10 mouse cellular contexts compared by ENCODE assay signal in genomic region chr1:185754486-185755290, GRCm38 (mm10).
A peak's percentile ranks its signal among the peaks of the same experiment; 100 is the strongest.
DNase-seq lines count a peak whose midpoint lies in the region; ATAC-seq and TF ChIP-seq lines count a peak whose summit lies in the region.
"Had no signal": no experiment of that assay in that cellular context is flagged by ENCODE, and none has a peak within 500 bp of the region (broad histone marks: within the 10 kb centered on the region; RNA-seq: fewer than 3 reads in every experiment).

No protein-coding gene starts in this region.

- no peak overlapping the region for H3K4me3 ChIP-seq in lung, embryonic 14.5 days (ENCODE audit: low read depth, low read length)
- no peak overlapping the region for H3K4me3 ChIP-seq in kidney, adult 2 months (ENCODE audit: insufficient read depth, low read depth, low read length)
- H3K4me3 ChIP-seq in neural tube, embryonic 15.5 days (replicated peaks): no peak overlapping the region
- H3K4me3 ChIP-seq: embryonic facial prominence, embryonic 12.5 days had no signal

- no peaks in the 10 kb centered on the region for H3K9me3 ChIP-seq in lung, embryonic 14.5 days (ENCODE audit: low read depth, low read length)
- no peaks in the 10 kb centered on the region for H3K9me3 ChIP-seq in neural tube, embryonic 15.5 days (replicated peaks)
- H3K9me3 ChIP-seq: embryonic facial prominence, embryonic 12.5 days had no signal

- no peak overlapping the region for H3K9ac ChIP-seq in lung, embryonic 14.5 days
- H3K9ac ChIP-seq in neural tube, embryonic 15.5 days (replicated peaks): no peak overlapping the region
- H3K9ac ChIP-seq: embryonic facial prominence, embryonic 12.5 days had no signal

- no peaks in the 10 kb centered on the region for H3K36me3 ChIP-seq in lung, embryonic 14.5 days (ENCODE audit: insufficient read depth)
- H3K36me3 ChIP-seq in kidney, adult 2 months (ENCODE audit: control insufficient read depth, insufficient read depth, low read length): no peaks in the 10 kb centered on the region
- H3K36me3 ChIP-seq in neural tube, embryonic 15.5 days: no peaks in the 10 kb centered on the region
- H3K36me3 ChIP-seq: embryonic facial prominence, embryonic 12.5 days had no signal

- TF ChIP-seq POLR2A in kidney, adult 2 months (IDR thresholded peaks at IDR 0.05; ENCODE audit: low read depth, low read length): no peak

- peak; percentile 15 for DNase-seq in gastrocnemius, adult 18-20 months (ENCODE audit: low spot score)
- DNase-seq in gastrocnemius, postnatal 10 days: no peak
- peak; percentile 54 for DNase-seq in lung, embryonic 14.5 days
- no peak for DNase-seq in lung, adult 18-20 months
- no peak for DNase-seq in kidney, adult 2 months
- peak; percentile 20 for DNase-seq in lung, postnatal 14 days
- no peak for DNase-seq in right cerebral cortex, postnatal 36 days (ENCODE audit: low spot score in 2 of 2)

- WGBS in lung, embryonic 14.5 days: 69% methylated on average over 13 of the region's 13 CpGs
- 43% methylated on average over 13 of the region's 13 CpGs for WGBS in kidney, adult 2 months
- 50% methylated on average over 13 of the region's 13 CpGs for WGBS in neural tube, embryonic 15.5 days

- H3K4me1 ChIP-seq in lung, embryonic 14.5 days (ENCODE audit: insufficient read depth): no peaks in the 10 kb centered on the region
- H3K4me1 ChIP-seq in kidney, adult 2 months (ENCODE audit: control insufficient read depth, insufficient read depth, low read length): no peaks in the 10 kb centered on the region
- peaks cover 8% of the 10 kb centered on the region for H3K4me1 ChIP-seq in neural tube, embryonic 15.5 days
- H3K4me1 ChIP-seq: embryonic facial prominence, embryonic 12.5 days had no signal

- ATAC-seq in lung, embryonic 14.5 days (ENCODE audit: insufficient read depth): no peak
- ATAC-seq in neural tube, embryonic 15.5 days (ENCODE audit: low FRiP score): no peak

- peak; percentile 63 for TF ChIP-seq CTCF in lung, embryonic 14.5 days (IDR thresholded peaks at IDR 0.05; ENCODE audit: low read depth)
- peak; percentile 51 for TF ChIP-seq CTCF in kidney, adult 2 months (conservative IDR thresholded peaks at IDR 0.05; ENCODE audit: insufficient read depth, insufficient read length, low read depth, low read length)

- no peaks in the 10 kb centered on the region for H3K27me3 ChIP-seq in lung, embryonic 14.5 days (ENCODE audit: insufficient read depth, low read length)
- H3K27me3 ChIP-seq in kidney, adult 2 months (replicated peaks; ENCODE audit: control insufficient read depth, insufficient read depth, low read length): no peaks in the 10 kb centered on the region
- H3K27me3 ChIP-seq in neural tube, embryonic 15.5 days (replicated peaks): no peaks in the 10 kb centered on the region
- H3K27me3 ChIP-seq: CH12.LX; embryonic facial prominence, embryonic 12.5 days had no signal

- H3K27ac ChIP-seq in lung, embryonic 14.5 days (ENCODE audit: low read depth): no peak overlapping the region
- H3K27ac ChIP-seq in kidney, adult 2 months (ENCODE audit: insufficient read depth, low read depth, low read length): no peak overlapping the region
- no peak overlapping the region for H3K27ac ChIP-seq in neural tube, embryonic 15.5 days (replicated peaks)
- H3K27ac ChIP-seq: embryonic facial prominence, embryonic 12.5 days had no signal

- no peak overlapping the region for H3K4me2 ChIP-seq in lung, embryonic 14.5 days
- H3K4me2 ChIP-seq in neural tube, embryonic 15.5 days: no peak overlapping the region
- H3K4me2 ChIP-seq: embryonic facial prominence, embryonic 12.5 days had no signal

Comparison
In these comparisons a context has a peak if more than half of its experiments do, and no peak if none do; other contexts are left out.
1. DNase-seq: peak in gastrocnemius, adult 18-20 months (single experiment), lung, embryonic 14.5 days (single experiment) and lung, postnatal 14 days (single experiment); none in gastrocnemius, postnatal 10 days (single experiment), lung, adult 18-20 months (0 of 2), kidney, adult 2 months (single experiment) and right cerebral cortex, postnatal 36 days (0 of 2).